Mouse (Mus musculus): ENCODE measurements at regions not wholly inside any gene's neighbourhood (a gene's known extent, or its start where the extent isn't known, plus 50 kb on each side); places are given as distances from the start of the nearest gene placed in this dataset.
A peak's percentile ranks its signal among the peaks of the same experiment; 100 is the strongest.

DNA sequence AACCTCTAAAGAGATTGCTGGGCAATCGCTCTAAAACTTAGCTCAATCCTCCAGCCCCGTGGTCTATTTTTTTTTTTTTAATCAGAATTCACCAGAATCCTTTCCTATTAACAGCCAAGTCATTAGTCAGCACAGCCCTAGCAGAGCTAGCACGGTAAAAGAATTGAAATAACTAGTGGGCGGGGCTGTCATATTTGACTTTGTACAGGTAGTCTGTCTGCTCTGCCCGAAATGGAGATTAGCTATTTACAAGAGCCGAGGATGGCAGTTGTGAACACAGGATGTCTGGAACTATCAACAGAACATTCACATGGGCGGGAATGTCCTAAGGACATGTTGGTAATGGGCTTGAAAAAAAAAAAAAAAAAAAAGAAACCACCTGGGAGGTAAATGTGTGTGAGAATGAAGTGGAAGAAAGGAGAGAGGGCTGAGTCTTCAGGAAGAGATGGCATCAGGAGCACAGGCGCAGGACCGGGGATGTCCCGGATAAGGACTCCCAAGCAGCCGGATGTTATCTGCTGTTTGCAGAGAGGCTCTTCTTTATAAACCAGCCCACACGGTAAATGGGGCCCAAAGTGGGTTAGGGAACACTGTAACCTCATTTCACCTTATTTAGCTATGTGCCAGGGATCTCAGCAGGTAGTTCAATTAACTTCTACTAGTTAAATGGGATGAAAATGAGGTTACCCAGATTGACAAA is 283.8 kb upstream of the Adgrl2 start:
- no peak for DNase-seq

DNA sequence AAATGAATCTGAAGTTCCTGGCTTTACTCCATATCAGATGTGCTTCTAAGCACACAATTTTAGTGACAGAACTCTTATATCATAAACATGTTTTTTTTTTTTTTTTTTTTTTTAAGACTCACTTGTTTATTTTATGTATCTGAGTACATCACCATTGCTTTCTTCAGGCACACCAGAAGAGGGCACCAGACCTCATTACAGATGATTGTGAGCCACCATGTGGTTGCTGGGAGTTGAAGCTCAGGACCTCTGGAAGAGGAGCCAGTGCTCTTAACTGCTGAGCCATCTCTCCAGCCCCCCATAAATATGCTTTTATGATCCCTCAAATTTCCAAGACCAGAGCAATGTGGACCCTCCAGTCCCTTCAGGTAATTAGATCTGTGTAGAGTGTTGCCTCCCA is 280.1 kb upstream of the Adgrl2 start:
- no peak for DNase-seq

DNA sequence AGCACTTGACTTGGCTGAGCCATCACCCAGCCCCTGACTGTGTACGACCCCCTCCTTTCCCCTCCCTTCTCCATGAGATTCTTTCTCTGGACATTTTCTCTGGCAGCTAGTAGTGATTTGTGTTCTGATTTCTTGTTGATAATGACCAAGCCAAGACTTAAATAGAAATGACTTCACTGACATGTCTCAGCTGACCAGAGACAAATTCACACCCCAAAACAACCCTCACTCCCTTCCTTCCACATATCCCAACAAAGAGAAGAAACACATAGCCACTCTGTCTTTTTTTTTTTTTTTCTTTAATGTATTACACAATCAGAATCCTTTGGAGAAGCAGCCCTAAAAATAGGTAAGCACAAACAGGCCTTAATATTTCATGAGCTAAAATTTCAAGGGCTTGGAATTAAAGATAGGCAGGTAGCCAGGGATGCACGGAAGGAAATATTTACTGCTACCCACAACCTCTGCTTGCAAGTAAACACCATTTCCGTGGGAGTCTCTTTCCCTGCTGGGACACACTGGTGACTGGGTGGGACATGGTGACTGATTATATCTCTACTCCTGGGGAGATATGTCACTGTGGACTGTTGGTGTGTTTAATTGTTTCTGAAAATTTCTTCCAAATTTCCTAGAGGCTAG is 272.1 kb upstream of the Adgrl2 start:
- no peak for DNase-seq

DNA sequence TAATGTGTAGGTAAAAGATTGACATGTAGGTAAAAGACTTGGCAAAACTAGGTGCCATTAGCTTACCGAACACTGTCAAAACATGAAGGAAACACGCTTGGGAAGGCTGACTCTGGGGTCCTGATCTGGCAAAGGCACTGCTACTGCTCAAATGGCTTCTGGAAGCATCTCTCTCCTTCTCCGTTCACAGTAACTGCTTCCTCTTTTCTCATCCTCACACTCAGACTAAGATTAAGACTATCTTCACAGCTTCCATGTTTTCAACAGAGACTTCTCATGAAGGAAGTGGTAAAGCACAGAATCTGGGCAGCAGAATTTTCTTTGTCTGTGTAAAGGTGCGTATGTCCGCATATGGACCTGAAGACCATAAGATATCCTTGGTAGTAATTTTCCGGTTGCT is 271.4 kb upstream of the Adgrl2 start:
- no peak for DNase-seq

DNA sequence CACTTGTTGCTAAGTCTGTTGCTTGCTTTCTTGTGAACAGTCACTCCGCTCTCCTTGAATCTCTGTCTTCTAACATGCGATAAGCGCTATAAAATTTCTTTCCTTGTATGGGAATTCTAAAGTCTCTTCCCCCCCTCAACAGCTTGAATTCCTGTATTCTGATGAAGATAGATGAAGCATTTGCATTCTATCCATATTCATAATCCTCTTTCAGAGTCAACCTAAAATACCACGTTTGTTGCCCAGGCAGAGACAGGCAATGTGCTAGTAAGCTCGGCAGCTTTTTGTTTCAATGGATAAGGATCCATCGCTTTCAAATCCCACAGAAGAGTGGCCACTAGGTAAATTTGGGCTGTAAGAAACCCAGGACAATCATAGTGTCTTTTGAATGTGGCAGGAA is 268.5 kb upstream of the Adgrl2 start:
- DNase-seq, result no peak

DNA sequence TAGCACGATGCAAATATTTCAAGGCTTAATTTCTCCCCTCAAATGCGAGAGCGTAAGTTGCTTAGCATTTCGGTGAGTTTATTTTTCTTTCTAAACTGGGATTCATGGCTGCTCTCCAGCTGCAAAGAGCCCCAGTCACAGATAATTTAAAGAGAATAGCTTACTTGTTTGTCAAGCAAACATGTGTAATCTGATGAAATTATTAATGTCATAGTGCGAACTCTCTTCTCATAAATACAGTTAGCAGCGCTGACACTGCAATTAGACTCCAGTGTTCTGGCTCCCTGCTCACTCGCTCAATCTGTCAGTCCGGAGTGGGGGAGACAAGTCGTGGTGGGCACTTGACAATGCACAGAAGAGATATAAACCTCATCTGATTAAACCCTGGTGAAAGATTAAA is 266.5 kb upstream of the Adgrl2 start:
- no peak for DNase-seq

DNA sequence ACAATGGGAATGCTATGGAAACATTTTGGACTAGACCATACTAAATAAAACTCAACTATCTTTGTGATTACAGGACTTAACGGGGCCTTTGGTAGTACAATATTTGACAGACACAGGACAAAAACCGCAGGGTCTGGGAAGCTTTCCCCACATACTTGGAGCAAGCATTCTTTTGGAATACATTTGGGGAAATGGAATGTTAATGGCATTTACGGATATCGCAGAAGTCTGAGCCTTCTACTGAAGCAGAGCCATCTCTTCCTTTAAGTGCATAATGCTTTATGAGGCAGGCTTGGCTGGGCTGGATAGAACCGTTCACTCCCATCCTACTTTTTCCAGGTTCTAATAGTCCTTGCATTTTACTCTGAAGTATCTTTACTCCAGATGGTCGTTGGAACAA is 262.7 kb upstream of the Adgrl2 start:
- DNase-seq, result no peak

DNA sequence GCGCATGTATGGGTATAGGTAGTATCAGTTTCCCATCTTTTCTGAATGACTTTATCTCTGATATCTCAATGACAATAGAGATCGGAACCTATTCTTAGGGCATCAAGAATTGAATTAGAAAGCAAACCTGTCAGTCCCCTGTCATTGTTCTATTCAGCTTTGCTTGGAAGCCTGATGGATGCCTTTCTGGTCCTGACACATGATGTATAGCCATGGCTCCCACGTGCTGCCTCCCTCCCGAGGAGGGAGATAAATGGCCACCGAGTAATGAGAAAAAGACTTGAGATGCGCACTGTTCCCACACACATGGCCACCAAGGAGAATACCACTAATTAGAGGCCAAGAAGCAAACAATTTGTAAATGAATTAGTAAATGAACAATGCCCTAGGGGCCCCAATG is 261.8 kb upstream of the Adgrl2 start:
- no peak for DNase-seq

DNA sequence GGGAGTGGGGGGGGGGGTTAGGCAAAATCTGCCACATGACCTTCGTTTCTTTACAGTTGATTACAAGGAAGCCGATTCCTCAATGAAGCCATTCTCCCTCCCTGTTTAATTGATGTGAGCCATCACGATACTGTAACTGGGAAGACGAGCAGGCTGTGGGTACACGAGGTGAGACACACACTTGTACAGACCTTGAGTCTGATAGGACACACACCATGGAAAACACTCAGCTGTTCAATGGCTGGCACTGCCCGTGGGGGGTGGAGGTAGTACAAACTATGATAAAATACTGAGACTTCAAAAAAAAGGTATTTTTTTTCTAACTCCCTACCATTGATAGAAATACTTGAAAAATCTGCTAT is 257.3 kb upstream of the Adgrl2 start:
- DNase-seq, result no peak

DNA sequence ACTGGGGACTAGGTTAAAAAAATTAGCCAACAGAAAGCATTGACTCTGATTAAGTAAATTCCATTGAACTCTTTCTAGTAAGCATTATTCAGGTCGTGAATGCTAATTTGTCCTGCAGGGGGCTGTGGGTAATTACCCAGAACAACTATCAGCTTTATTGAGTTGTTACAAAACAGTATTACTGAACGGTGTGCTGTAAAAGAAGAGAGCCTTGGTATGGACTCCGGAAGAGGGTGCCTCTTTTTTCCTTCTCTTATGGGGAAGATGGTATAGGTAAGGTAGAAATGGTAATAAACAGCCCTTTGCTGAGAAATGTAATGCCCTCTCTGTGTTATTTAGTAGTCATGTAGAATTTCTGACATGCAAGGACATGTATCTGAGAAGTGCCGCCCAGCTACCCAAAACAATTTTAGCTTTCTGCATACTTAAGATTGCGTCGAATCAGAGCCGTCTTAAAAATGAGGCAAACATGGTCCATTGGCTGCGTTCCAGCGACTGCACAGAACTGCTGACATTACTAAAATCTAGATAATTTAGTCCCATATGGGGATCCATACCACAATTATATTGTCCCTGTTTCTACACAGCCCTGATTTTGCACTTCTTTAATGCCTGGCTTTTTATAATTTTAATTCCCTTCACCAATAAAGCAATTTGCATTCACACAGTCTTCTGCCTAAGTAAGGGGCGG is 256.7 kb upstream of the Adgrl2 start:
- DNase-seq, result no peak

DNA sequence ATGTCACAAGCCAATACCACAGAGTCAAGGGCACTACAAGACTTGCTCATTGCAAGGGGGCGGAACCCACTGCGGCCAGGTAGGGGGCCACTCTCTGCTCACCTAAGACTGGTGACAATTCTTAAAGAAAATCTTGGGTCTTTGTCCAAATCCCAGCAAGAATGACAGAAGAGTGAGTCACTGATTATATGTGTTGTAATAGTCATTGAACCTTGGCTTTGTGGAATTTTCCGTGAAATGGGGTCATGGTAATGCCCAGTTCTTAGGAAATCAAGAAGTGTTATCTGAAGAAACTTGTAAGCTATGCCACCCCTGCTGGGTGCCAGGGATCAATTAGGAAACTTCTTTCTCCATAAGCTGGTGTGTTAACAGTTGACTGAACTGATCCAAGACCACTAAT is 249.3 kb upstream of the Adgrl2 start:
- no peak for DNase-seq

DNA sequence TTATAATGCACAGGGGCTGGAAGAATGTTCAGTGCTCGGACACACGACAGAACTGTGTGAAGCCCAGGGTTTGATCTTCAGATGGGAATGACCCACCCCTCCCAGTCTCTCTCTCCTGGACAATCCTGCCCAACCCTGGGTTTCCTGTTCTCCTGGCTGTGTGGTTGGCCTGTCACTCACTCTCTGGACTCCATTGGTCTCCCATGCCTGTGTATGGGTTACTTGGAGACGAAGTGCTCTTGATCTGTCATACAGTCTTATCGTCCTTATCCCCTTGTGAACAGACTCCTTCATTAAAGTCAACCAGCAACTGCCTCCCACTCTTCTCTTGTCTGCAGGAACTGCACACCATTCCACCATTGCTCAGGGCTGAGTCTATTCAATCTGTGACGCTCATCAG is 247.7 kb upstream of the Adgrl2 start:
- no peak for DNase-seq

DNA sequence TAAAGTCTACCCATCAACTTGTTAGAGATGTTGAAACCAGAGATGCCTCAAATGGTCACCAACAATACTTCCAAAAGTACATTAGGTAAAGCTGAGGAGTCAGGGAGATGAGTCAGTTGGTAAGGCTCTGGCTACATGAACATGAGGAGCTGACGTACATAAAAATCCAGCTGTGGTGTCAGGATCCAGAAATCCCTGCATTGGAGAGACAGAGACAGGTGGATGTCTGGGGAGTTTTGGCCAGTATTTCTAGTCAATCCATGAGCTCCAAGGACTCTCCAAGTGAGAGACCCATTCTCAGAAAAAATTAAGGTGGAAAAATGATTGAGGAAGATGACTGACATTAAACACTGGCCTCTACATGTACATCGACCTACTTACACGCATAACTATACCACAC is 244.8 kb upstream of the Adgrl2 start:
- DNase-seq, result no peak

DNA sequence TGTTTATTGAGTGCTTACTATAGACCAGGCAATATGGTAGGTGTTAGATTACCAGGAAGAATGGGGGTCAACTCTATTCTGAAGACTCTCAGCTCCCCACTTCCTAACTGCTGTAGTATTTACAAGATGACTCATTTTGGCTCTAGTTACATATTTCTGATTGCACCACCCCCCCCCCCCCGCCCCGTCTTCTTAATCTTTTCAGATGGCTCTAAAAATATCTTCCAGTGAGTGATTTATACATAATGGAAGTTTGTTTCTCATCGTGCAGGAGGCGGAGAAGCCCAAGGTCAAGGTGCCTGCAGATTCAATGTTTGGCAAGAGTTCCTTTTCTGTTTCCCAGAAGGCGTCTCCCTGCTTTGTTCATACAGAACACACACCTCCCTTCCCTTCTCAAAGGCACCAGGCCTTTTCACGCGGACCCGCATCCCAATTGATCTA is 243.4 kb upstream of the Adgrl2 start:
- peak; percentile 44 for DNase-seq

DNA sequence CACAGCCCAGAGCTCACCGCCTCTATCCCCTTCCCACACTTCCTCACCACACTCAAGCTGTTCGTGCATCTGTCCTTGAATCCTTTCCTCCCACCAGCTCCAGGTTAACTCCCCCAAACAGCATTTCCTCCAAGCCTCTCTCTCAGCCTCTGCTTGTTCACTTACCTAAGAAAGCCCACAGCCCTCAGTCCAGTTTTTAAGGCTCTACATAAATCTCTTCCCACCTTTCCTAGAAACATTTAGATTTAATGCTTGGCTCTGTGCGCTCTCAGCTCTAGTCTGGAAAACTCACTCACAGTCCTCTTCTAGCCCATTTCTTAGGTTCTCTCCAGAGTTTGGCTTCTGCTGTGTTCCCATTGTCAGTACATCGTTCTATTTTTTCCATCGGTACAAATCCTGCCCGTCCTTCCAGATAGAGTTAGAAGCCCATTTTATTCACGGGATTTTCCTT is 242.9 kb upstream of the Adgrl2 start:
- no peak for DNase-seq

DNA sequence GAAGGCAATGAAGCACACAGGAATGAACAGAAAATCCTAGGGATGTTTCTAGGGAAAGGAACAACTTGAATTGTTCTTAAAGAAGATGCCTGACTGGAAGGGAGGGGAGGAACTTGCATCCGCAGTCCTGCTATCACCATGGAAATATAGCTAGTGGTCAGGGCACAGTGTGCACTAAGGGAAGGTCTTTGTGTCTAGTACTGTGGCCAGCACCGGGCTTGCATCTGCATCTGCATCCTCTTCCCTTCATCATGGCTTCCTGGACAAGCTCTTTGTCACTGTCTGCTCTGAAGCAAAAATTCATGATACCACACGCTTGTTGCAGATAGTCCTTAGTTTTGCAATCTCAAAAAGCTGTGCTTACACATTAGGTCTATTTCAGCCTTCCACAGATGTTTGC is 241.0 kb upstream of the Adgrl2 start:
- DNase-seq, result no peak

DNA sequence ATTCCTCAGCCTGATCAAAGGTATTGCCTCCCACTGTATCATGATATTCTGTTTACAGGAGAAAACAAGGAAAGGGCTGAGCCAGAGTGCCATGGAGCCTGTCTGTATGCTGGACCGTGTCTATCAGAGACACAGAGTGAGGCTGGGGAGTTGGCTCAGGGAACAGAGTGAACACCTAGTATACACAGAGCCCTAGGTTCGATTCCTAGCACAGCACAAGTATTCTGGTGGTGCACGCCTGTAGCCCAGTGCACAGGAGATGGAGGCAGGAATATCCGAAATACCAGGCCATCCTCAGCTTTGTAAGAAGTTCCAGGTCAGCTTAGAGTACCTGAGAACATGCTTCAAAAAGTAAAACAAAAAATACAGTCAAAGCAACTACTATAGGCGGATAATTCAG is 237.2 kb upstream of the Adgrl2 start:
- DNase-seq, result no peak

DNA sequence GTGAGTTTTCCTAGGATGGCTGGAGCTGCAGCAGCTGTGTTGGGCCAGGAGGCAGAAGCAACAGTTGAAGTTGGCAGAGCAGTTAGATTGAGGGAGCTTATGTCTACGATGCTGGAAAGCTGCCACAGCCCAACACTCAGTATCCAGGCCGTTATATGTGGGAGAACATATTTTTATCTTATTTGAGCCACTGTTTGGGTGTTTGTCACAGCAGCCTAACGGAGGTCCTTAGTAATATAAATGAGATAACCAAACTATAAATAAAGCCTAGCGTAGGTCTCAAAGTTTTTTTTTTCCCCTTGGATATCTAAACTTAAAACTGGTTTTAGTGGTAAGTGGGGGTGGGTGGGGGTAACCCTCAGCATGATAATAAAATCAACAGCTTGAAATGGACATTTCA is 236.4 kb upstream of the Adgrl2 start:
- DNase-seq, result no peak

DNA sequence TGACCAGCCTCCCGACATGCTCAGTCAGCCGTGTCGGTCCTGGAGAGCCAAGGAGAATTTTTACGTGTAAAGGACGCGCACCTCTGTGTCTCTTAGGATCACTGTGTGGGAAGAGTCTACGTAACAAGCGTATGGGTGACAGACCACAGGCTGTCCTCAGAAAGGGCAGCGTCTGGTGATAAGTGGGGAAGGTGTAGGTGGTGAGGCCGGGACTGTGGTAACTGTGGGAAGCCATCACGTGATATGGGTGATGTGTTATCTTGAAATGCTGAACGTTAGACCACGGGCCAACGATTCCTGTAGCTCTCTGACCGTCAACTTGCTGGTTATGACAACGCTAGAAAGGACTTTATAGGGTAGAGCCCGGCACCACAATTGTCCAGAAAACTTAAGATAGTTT is 235.3 kb upstream of the Adgrl2 start:
- DNase-seq, result no peak

DNA sequence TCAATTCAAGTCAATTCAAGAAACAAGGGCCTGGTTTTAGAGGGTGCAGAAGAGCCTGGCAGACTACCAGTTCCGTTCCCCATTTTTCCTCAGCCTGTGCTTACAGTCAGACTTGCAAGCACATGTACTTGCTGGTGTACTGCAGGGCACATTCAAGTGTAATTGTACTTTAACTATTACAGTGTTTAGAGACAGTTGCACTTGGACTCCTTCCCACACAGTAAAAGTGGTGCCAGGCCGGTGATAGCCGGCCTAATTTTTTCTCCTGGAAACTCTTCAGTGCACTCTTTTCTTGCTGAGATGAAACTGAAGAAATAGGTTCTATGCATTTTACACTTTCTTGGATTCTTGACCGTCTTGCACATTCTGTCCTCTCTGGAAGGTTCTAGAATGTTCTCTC is 233.9 kb upstream of the Adgrl2 start:
- peak; percentile 24 for DNase-seq

DNA sequence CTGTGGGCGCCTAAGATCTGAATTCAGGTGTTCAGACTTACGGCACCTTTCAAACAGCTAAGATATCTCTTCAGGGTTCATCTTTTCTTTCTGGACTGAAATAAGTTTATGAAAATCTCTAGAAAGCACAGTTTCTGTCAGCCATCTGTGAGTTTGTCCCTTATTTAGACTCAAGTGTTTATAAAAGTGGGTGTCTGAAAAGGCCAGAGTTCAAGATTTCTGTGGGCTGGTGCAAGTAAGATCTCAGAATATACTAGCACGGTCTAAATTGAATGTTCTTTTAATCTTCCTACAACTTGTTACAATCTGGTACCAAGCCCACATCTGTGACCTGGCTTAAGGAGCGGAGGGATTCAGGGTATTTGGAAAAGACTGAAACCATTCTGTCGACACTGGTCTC is 233.4 kb upstream of the Adgrl2 start:
- DNase-seq, result no peak

DNA sequence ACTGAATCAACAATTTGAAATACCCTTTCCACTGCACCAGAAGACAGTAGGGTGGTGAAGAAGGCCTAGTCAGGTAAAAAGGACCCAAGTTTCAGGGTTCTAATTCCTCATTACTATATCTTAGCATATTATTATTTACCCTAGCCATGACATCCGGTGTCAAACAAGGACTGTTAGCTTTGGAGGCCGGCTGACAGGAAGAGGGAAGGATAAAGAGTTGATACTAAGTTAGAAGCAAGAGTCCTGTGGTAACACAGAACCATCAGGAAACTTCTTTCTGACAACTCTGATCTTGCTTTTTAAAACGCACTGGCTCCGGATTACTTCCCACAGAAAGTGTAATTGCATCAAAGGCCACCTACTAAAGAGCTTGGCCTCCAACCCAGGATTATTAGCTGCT is 230.6 kb upstream of the Adgrl2 start:
- no peak for DNase-seq

DNA sequence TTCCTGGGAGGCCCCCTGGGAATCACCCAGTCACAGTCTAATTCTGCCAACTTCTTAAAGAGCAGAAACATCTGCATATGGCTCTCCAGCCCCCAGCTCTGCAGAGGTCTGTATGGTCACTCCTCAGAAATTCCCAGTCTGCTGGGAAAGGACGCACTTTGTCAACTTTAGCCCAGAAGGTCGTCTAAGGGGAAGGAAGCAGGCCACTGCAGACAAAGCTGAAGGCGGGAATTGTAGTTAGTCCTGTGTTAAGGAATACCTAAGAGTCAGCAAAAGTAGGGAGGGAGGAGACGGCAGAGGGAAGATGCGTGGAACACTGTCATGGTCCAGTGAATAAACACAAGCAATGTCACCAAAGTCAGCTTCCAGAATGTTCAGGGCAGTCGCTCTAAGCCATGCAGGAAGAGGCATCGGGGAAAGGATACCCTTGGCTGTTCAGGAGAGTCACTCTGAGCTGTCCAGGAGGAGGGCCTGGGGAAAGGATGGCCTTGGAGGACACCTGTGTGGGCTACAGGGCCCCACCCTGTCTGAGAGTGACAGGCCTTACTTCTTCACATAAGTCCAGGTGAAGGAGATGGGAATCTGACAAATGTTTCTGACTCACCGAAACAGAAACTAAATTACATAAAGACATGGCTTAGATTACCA is 230.1 kb upstream of the Adgrl2 start:
- peak; percentile 18 for DNase-seq
